Mouse (Mus musculus) limb, embryonic 13.5 days (tissue): ENCODE data around the gene Xkr7. TPM values are rescaled to one million over a fixed set of nuclear protein-coding genes. Genes with fewer than 3 reads are reported as not detected.

Source experiments
- ATAC-seq: fragments of 200-750 bp; cut with Nextera tagmentation; 2 replicates; pipeline ENCODE4 v1.8.0; 2017; ENCODE audit warnings: low read depth, moderate number of reproducible peaks, moderate TSS enrichment; ENCODE audit not compliant: low FRiP score
- H3K27ac ChIP-seq: fragments of 300-500 bp; sonication (generic); 2 replicates; pipeline ENCODE4 v1.5.1; 2015; ENCODE audit warnings: inconsistent platforms, mild to moderate bottlenecking, moderate library complexity
- H3K27me3 ChIP-seq: fragments of 300-500 bp; sonication (generic); 2 replicates; pipeline ENCODE4 v1.6.1; 2015; ENCODE audit warnings: mild to moderate bottlenecking, inconsistent platforms
- H3K36me3 ChIP-seq: fragments of 300-500 bp; sonication (generic); 2 replicates; pipeline ENCODE4 v1.6.1; 2015; ENCODE audit warnings: inconsistent platforms, mild to moderate bottlenecking, moderate library complexity
- H3K4me1 ChIP-seq: fragments of 300-500 bp; sonication (generic); 2 replicates; pipeline ENCODE4 v1.6.1; 2015; ENCODE audit warnings: inconsistent platforms
- H3K4me2 ChIP-seq: fragments of 300-500 bp; sonication (generic); replicated peaks from 2 replicates; pipeline ENCODE4 v1.6.1; 2015; ENCODE audit warnings: inconsistent platforms, mild to moderate bottlenecking, moderate library complexity
- H3K4me3 ChIP-seq: fragments of 300-500 bp; sonication (generic); 2 replicates; pipeline ENCODE4 v1.5.1; 2015; ENCODE audit warnings: moderate library complexity, mild to moderate bottlenecking, inconsistent platforms
- H3K9ac ChIP-seq: fragments of 300-500 bp; sonication (generic); 2 replicates; pipeline ENCODE4 v1.6.1; 2015; ENCODE audit warnings: mild to moderate bottlenecking, inconsistent platforms
- H3K9me3 ChIP-seq: fragments of 300-500 bp; sonication (generic); 2 replicates; pipeline ENCODE4 v1.6.1; 2016; ENCODE audit warnings: inconsistent platforms
- WGBS: fragments of 180-500 bp; shearing (Covaris S2); methylation state at CpG from one replicate; pipeline ENCODE4 v1.1.7; 2015; 5-methylcytosine and 5-hydroxymethylcytosine counted together
- polyA plus RNA-seq: library from polyadenylated mRNA; unstranded; fragments of >200 nt; fragmentation: Nextera tagmentation; extraction: Ambion mirVana; gene quantifications from 2 replicates; pipeline ENCODE4 v1.2.1, GENCODE M21; 2015

Xkr7 gene
- polyA plus RNA-seq: not detected in 2 replicates

GRCm38 (mm10) chr2:153031126-153032082, at the start of gene Xkr7:
Xkr7 (plus strand) TSS chr2:153031852.
- H3K4me1 ChIP-seq: peaks cover 7% of the 10 kb centered on the region
- H3K9me3 ChIP-seq: no peaks in the 10 kb centered on the region
- peak; percentile 15; the same call in 1 of the 2 replicates for ATAC-seq
- peaks cover 92% of the 10 kb centered on the region for H3K27me3 ChIP-seq
- H3K4me3 ChIP-seq: peak within 1 kb of the TSS; percentile 48
- no peak within 1 kb of the TSS for H3K27ac ChIP-seq
- H3K36me3 ChIP-seq: no peaks in the 10 kb centered on the region
- peak within 1 kb of the TSS; percentile 81 for H3K4me2 ChIP-seq
- 2% methylated on average over 29 of the region's 54 CpGs for WGBS
- H3K9ac ChIP-seq: no peak within 1 kb of the TSS

- H3K4me3 ChIP-seq: no peak overlapping the region
- H3K36me3 ChIP-seq: no peaks in the 10 kb centered on the region
- H3K4me1 ChIP-seq: no peaks in the 10 kb centered on the region
- H3K9ac ChIP-seq: no peak overlapping the region
- no peaks in the 10 kb centered on the region for H3K9me3 ChIP-seq
- H3K27ac ChIP-seq: no peak overlapping the region
- no peak for ATAC-seq
- no peaks in the 10 kb centered on the region for H3K27me3 ChIP-seq
- WGBS: 38% methylated on average over 1 of the region's 1 CpGs
- no peak overlapping the region for H3K4me2 ChIP-seq
Observed at GRCm38 (mm10) chr2:152985582-152985981, 46.1 kb upstream of the Xkr7 start.

GRCm38 (mm10) chr2:152991529-152991928, 40.1 kb upstream of the Xkr7 start:
- Histone ChIP-seq H3K9me3 (no peaks in the 10 kb centered on the region), H3K9ac (no peak overlapping the region), H3K4me3 (no peak overlapping the region), H3K4me2 (no peak overlapping the region), H3K27me3 (no peaks in the 10 kb centered on the region), H3K36me3 (no peaks in the 10 kb centered on the region), H3K4me1 (no peaks in the 10 kb centered on the region), H3K27ac (no peak overlapping the region)
- 75% methylated on average over 9 of the region's 9 CpGs for WGBS
- no peak for ATAC-seq

GRCm38 (mm10) chr2:152997046-152997445, 34.6 kb upstream of the Xkr7 start:
- Histone ChIP-seq H3K4me1 (no peaks in the 10 kb centered on the region), H3K9ac (no peak overlapping the region), H3K36me3 (no peaks in the 10 kb centered on the region), H3K4me3 (no peak overlapping the region), H3K9me3 (no peaks in the 10 kb centered on the region), H3K4me2 (no peak overlapping the region), H3K27me3 (no peaks in the 10 kb centered on the region), H3K27ac (no peak overlapping the region)
- ATAC-seq: no peak
- WGBS: 69% methylated on average over 4 of the region's 4 CpGs

- Histone ChIP-seq H3K27ac (no peak overlapping the region), H3K36me3 (peaks cover 8% of the 10 kb centered on the region), H3K4me3 (no peak overlapping the region), H3K27me3 (no peaks in the 10 kb centered on the region), H3K9ac (no peak overlapping the region), H3K4me2 (no peak overlapping the region), H3K4me1 (no peaks in the 10 kb centered on the region), H3K9me3 (no peaks in the 10 kb centered on the region)
- 75% methylated on average over 15 of the region's 15 CpGs for WGBS
- no peak for ATAC-seq
Observed at GRCm38 (mm10) chr2:153002492-153003248, 29.0 kb upstream of the Xkr7 start.

GRCm38 (mm10) chr2:153003681-153004338, 27.8 kb upstream of the Xkr7 start:
- H3K27ac ChIP-seq: no peak overlapping the region
- H3K9ac ChIP-seq: no peak overlapping the region
- peaks cover 20% of the 10 kb centered on the region for H3K36me3 ChIP-seq
- no peaks in the 10 kb centered on the region for H3K9me3 ChIP-seq
- no peaks in the 10 kb centered on the region for H3K27me3 ChIP-seq
- 66% methylated on average over 13 of the region's 13 CpGs for WGBS
- no peak for ATAC-seq
- no peaks in the 10 kb centered on the region for H3K4me1 ChIP-seq
- H3K4me3 ChIP-seq: no peak overlapping the region
- no peak overlapping the region for H3K4me2 ChIP-seq

- Histone ChIP-seq H3K4me1 (no peaks in the 10 kb centered on the region), H3K9me3 (no peaks in the 10 kb centered on the region), H3K36me3 (peaks cover 41% of the 10 kb centered on the region), H3K9ac (no peak overlapping the region), H3K27me3 (no peaks in the 10 kb centered on the region), H3K4me2 (no peak overlapping the region), H3K4me3 (no peak overlapping the region), H3K27ac (no peak overlapping the region)
- no peak for ATAC-seq
- WGBS: 87% methylated on average over 3 of the region's 3 CpGs
Observed at GRCm38 (mm10) chr2:153005981-153006380, 25.7 kb upstream of the Xkr7 start.

- Histone ChIP-seq H3K4me1 (peaks cover 7% of the 10 kb centered on the region), H3K9me3 (no peaks in the 10 kb centered on the region), H3K27ac (no peak overlapping the region), H3K36me3 (peaks cover 67% of the 10 kb centered on the region), H3K4me2 (no peak overlapping the region), H3K4me3 (no peak overlapping the region), H3K9ac (no peak overlapping the region), H3K27me3 (no peaks in the 10 kb centered on the region)
- ATAC-seq: no peak
- WGBS: 89% methylated on average over 12 of the region's 12 CpGs
Observed at GRCm38 (mm10) chr2:153009192-153009973, 22.3 kb upstream of the Xkr7 start.

GRCm38 (mm10) chr2:153013724-153014515, 17.7 kb upstream of the Xkr7 start:
- ATAC-seq: no peak
- H3K36me3 ChIP-seq: peaks cover 47% of the 10 kb centered on the region
- H3K4me2 ChIP-seq: peak overlapping the region; percentile 94
- WGBS: 91% methylated on average over 11 of the region's 11 CpGs
- H3K27me3 ChIP-seq: peaks cover 16% of the 10 kb centered on the region; the same call in 1 of the 2 replicates
- H3K4me3 ChIP-seq: peak overlapping the region; percentile 90
- no peaks in the 10 kb centered on the region for H3K9me3 ChIP-seq
- no peak overlapping the region for H3K27ac ChIP-seq
- peaks cover 15% of the 10 kb centered on the region for H3K4me1 ChIP-seq
- peak overlapping the region; percentile 93 for H3K9ac ChIP-seq

GRCm38 (mm10) chr2:153014758-153015593, 16.7 kb upstream of the Xkr7 start, which contains the start of gene Pdrg1:
Pdrg1 (minus strand) TSS chr2:153015427.
- H3K27ac ChIP-seq: no peak within 1 kb of the TSS
- WGBS: 1% methylated on average over 54 of the region's 54 CpGs
- no peaks in the 10 kb centered on the region for H3K9me3 ChIP-seq
- ATAC-seq: peak; percentile 91
- H3K4me1 ChIP-seq: peaks cover 15% of the 10 kb centered on the region
- peak within 1 kb of the TSS; percentile 93 for H3K9ac ChIP-seq
- peak within 1 kb of the TSS; percentile 94 for H3K4me2 ChIP-seq
- H3K36me3 ChIP-seq: peaks cover 36% of the 10 kb centered on the region
- H3K27me3 ChIP-seq: peaks cover 20% of the 10 kb centered on the region; the same call in 1 of the 2 replicates
- peak within 1 kb of the TSS; percentile 90 for H3K4me3 ChIP-seq
